Mouse (Mus musculus) left cerebral cortex, adult 8-10 months (tissue): Measurements from ENCODE around the gene Iqch. TPM values are rescaled to one million over a fixed set of nuclear protein-coding genes. Genes with fewer than 3 reads are reported as not detected.

Experiments used
- DNase-seq, 2 experiments: peaks; one replicate each; pipeline ENCODE4 v3.0.0; 2022; ENCODE audit warnings: low spot score in 2 of 2
- total RNA-seq, 4 experiments: library from RNA; stranded (reverse); gene quantifications; 2 replicates each; pipeline ENCODE4 v1.2.4; 2022

Iqch gene
- under 1 TPM in 2 of 4 experiments, not detected in 2; 0.11 to 0.19 TPM for total RNA-seq

GRCm38 (mm10) chr9:63602043-63602939 is at the start of gene Iqch, which contains the start of gene Aagab:
Iqch (minus strand) TSS chr9:63602493.
Aagab (plus strand) TSS chr9:63602660.
- peak; percentile 89 to 96 for DNase-seq

GRCm38 (mm10) chr9:63651594-63651993 is 49.3 kb upstream of the Iqch start:
- no peak for DNase-seq

GRCm38 (mm10) chr9:63650905-63651304 is 48.6 kb upstream of the Iqch start:
- no peak for DNase-seq

- no peak for DNase-seq
Measured at GRCm38 (mm10) chr9:63649841-63650545, 47.7 kb upstream of the Iqch start.

- no peak for DNase-seq
Measured at GRCm38 (mm10) chr9:63648520-63648918, 46.2 kb upstream of the Iqch start.

GRCm38 (mm10) chr9:63647581-63648519 is 45.6 kb upstream of the Iqch start:
- DNase-seq, result no peak

GRCm38 (mm10) chr9:63645084-63645483 is 42.8 kb upstream of the Iqch start:
- no peak for DNase-seq

- DNase-seq, result no peak
Measured at GRCm38 (mm10) chr9:63644011-63644410, 41.7 kb upstream of the Iqch start.

- DNase-seq, result no peak
Measured at GRCm38 (mm10) chr9:63641983-63642646, 39.8 kb upstream of the Iqch start.

GRCm38 (mm10) chr9:63636113-63636512 is 33.8 kb upstream of the Iqch start:
- DNase-seq, result no peak

- no peak for DNase-seq
Measured at GRCm38 (mm10) chr9:63633334-63633733, 31.0 kb upstream of the Iqch start.

GRCm38 (mm10) chr9:63632924-63633323 is 30.6 kb upstream of the Iqch start:
- DNase-seq, result peak in 1 of 2 experiments; percentile 81

- DNase-seq, result no peak
Measured at GRCm38 (mm10) chr9:63632045-63632444, 29.8 kb upstream of the Iqch start.

- DNase-seq, result no peak
Measured at GRCm38 (mm10) chr9:63625090-63625756, 22.9 kb upstream of the Iqch start.

- DNase-seq, result no peak
Measured at GRCm38 (mm10) chr9:63623895-63624569, 21.7 kb upstream of the Iqch start.

- no peak for DNase-seq
Measured at GRCm38 (mm10) chr9:63617967-63618366, 15.7 kb upstream of the Iqch start.

- DNase-seq, result no peak
Measured at GRCm38 (mm10) chr9:63614018-63614985, 12.0 kb upstream of the Iqch start.

GRCm38 (mm10) chr9:63613569-63613968 is 11.3 kb upstream of the Iqch start:
- DNase-seq, result no peak
